Mouse (Mus musculus) small intestine, adult 2 months (tissue): ENCODE measurements around the gene Sept6. TPM values are rescaled to one million over a fixed set of nuclear protein-coding genes. Genes with fewer than 3 reads are reported as not detected.
A peak's percentile ranks its signal among the peaks of the same experiment; 100 is the strongest.

Source experiments
- H3K27ac ChIP-seq: fragments of 200-500 bp; 2 replicates; pipeline ENCODE4 v1.5.1; 2012; ENCODE audit warnings: low read depth, low read length, control low read depth, inconsistent platforms; ENCODE audit not compliant: insufficient read depth
- H3K27me3 ChIP-seq: fragments of 200-500 bp; 2 replicates; pipeline ENCODE4 v1.6.1; 2012; ENCODE audit warnings: mild to moderate bottlenecking, moderate library complexity, low read length, inconsistent platforms; ENCODE audit not compliant: control insufficient read depth, insufficient read depth
- H3K36me3 ChIP-seq: fragments of 200-500 bp; 2 replicates; pipeline ENCODE4 v1.6.1; 2012; ENCODE audit warnings: mild to moderate bottlenecking, low read length, control low read depth, inconsistent platforms; ENCODE audit not compliant: control insufficient read depth, insufficient read depth
- H3K4me1 ChIP-seq: fragments of 200-500 bp; 2 replicates; pipeline ENCODE4 v1.6.1; 2012; ENCODE audit warnings: low read length, inconsistent platforms, mixed read lengths; ENCODE audit not compliant: control insufficient read depth, insufficient read depth, insufficient read length
- H3K4me3 ChIP-seq: fragments of 200-500 bp; 2 replicates; pipeline ENCODE4 v1.5.1; 2012; ENCODE audit warnings: low read depth, mild to moderate bottlenecking, control low read depth, inconsistent platforms, low read length, moderate library complexity
- CTCF ChIP-seq: fragments of 200-500 bp; IDR thresholded peaks from 2 replicates; pipeline ENCODE4 v1.5.1; 2012; ENCODE audit warnings: low read depth, mild to moderate bottlenecking, control low read depth, inconsistent platforms, low read length, moderate library complexity, mixed read lengths; ENCODE audit not compliant: insufficient replicate concordance, insufficient read length; ENCODE audit errors: extremely low read depth
- POLR2A ChIP-seq: fragments of 200-500 bp; IDR thresholded peaks from 2 replicates; pipeline ENCODE4 v1.6.1; 2012; ENCODE audit warnings: low read depth, mild to moderate bottlenecking, control low read depth, inconsistent platforms, low read length, moderate library complexity
- WGBS: fragments of 180-500 bp; shearing (Covaris S2); methylation state at CpG from one replicate; pipeline ENCODE4 v1.1.7; 2018; 5-methylcytosine and 5-hydroxymethylcytosine counted together
- polyA plus RNA-seq: library from polyadenylated mRNA; depleted of rRNA; stranded (reverse); fragments of >200 nt; gene quantifications from 2 replicates; pipeline ENCODE4 v1.2.3, GENCODE M21; 2012

Gene Sept6
- polyA plus RNA-seq, 1 experiment: 4.0 TPM

- H3K4me1 ChIP-seq: no peaks in the 10 kb centered on the region
- no peaks in the 10 kb centered on the region for H3K36me3 ChIP-seq
- 78% methylated on average over 10 of the region's 10 CpGs for WGBS
- H3K4me3 ChIP-seq: no peak overlapping the region
- no peaks in the 10 kb centered on the region for H3K27me3 ChIP-seq
- H3K27ac ChIP-seq: peak overlapping the region; percentile 49; the same call in 1 of the 2 replicates
- TF ChIP-seq POLR2A: no peak
- TF ChIP-seq CTCF: no peak
Measured at GRCm38 (mm10) chrX:36980563-36981187, 10.9 kb downstream of the Sept6 start.

- Histone ChIP-seq H3K4me3 (no peak overlapping the region), H3K27ac (no peak overlapping the region), H3K4me1 (no peaks in the 10 kb centered on the region), H3K36me3 (no peaks in the 10 kb centered on the region), H3K27me3 (no peaks in the 10 kb centered on the region)
- 85% methylated on average over 2 of the region's 2 CpGs for WGBS
- TF ChIP-seq CTCF: no peak
- no peak for TF ChIP-seq POLR2A
Measured at GRCm38 (mm10) chrX:36977863-36978262, 13.7 kb downstream of the Sept6 start.

- WGBS: 88% methylated on average over 7 of the region's 7 CpGs
- H3K27ac ChIP-seq: no peak overlapping the region
- TF ChIP-seq CTCF: no peak
- no peak for TF ChIP-seq POLR2A
- H3K4me3 ChIP-seq: no peak overlapping the region
- no peaks in the 10 kb centered on the region for H3K27me3 ChIP-seq
- no peaks in the 10 kb centered on the region for H3K36me3 ChIP-seq
- no peaks in the 10 kb centered on the region for H3K4me1 ChIP-seq
Measured at GRCm38 (mm10) chrX:36976980-36977379, 14.6 kb downstream of the Sept6 start.

GRCm38 (mm10) chrX:36976272-36976671, 15.3 kb downstream of the Sept6 start:
- Histone ChIP-seq H3K4me3 (no peak overlapping the region), H3K27ac (no peak overlapping the region), H3K4me1 (no peaks in the 10 kb centered on the region), H3K36me3 (no peaks in the 10 kb centered on the region), H3K27me3 (no peaks in the 10 kb centered on the region)
- 78% methylated on average over 4 of the region's 4 CpGs for WGBS
- no peak for TF ChIP-seq CTCF
- TF ChIP-seq POLR2A: no peak

GRCm38 (mm10) chrX:36974905-36975304, 16.7 kb downstream of the Sept6 start:
- H3K27me3 ChIP-seq: no peaks in the 10 kb centered on the region
- H3K36me3 ChIP-seq: no peaks in the 10 kb centered on the region
- no peaks in the 10 kb centered on the region for H3K4me1 ChIP-seq
- TF ChIP-seq CTCF (no peak), POLR2A (no peak)
- no peak overlapping the region for H3K27ac ChIP-seq
- H3K4me3 ChIP-seq: no peak overlapping the region
- WGBS: 70% methylated on average over 5 of the region's 5 CpGs

GRCm38 (mm10) chrX:36972951-36973471, 18.6 kb downstream of the Sept6 start:
- Histone ChIP-seq H3K27ac (no peak overlapping the region), H3K4me3 (no peak overlapping the region), H3K27me3 (no peaks in the 10 kb centered on the region), H3K36me3 (no peaks in the 10 kb centered on the region), H3K4me1 (peaks cover 2% of the 10 kb centered on the region; the same call in 1 of the 2 replicates)
- TF ChIP-seq POLR2A: no peak
- no peak for TF ChIP-seq CTCF
- 33% methylated on average over 5 of the region's 5 CpGs for WGBS

GRCm38 (mm10) chrX:36971156-36971555, 20.4 kb downstream of the Sept6 start:
- H3K27ac ChIP-seq: no peak overlapping the region
- WGBS: 88% methylated on average over 4 of the region's 4 CpGs
- TF ChIP-seq CTCF (no peak), POLR2A (no peak)
- H3K27me3 ChIP-seq: no peaks in the 10 kb centered on the region
- no peak overlapping the region for H3K4me3 ChIP-seq
- H3K4me1 ChIP-seq: peaks cover 2% of the 10 kb centered on the region; the same call in 1 of the 2 replicates
- no peaks in the 10 kb centered on the region for H3K36me3 ChIP-seq

- Histone ChIP-seq H3K27me3 (no peaks in the 10 kb centered on the region), H3K4me1 (peaks cover 2% of the 10 kb centered on the region; the same call in 1 of the 2 replicates), H3K4me3 (no peak overlapping the region), H3K36me3 (no peaks in the 10 kb centered on the region), H3K27ac (no peak overlapping the region)
- WGBS: 47% methylated on average over 4 of the region's 4 CpGs
- no peak for TF ChIP-seq POLR2A
- TF ChIP-seq CTCF: no peak
Measured at GRCm38 (mm10) chrX:36969501-36969900, 22.1 kb downstream of the Sept6 start.
